Mouse (Mus musculus): ENCODE results near the gene Ptgds. TPM values are rescaled to one million over a fixed set of nuclear protein-coding genes. Genes with fewer than 3 reads are reported as not detected.

Gene Ptgds
- polyA plus RNA-seq, 1 experiment: 758 TPM

GRCm38 (mm10) chr2:25487965-25488670, 18.3 kb upstream of the Ptgds start:
- H3K27ac ChIP-seq (ENCODE audit: insufficient read depth, low read depth, low read length): no peak overlapping the region
- H3K4me1 ChIP-seq (ENCODE audit: control insufficient read depth, insufficient read depth, low read length): 0 out of 2 replicates have a peak, but pooled peaks cover 4% of the 10 kb centered on the region
- WGBS: 81% methylated on average over 6 of the region's 6 CpGs
- TF ChIP-seq CTCF (IDR thresholded peaks at IDR 0.05; ENCODE audit: insufficient read depth, low read depth, low read length) (no peak), POLR2A (IDR thresholded peaks at IDR 0.05; ENCODE audit: insufficient read depth, low read depth, low read length) (no peak)
- no peak overlapping the region for H3K4me3 ChIP-seq (ENCODE audit: insufficient read depth, low read depth, low read length)

GRCm38 (mm10) chr2:25484901-25485647, 15.2 kb upstream of the Ptgds start:
- Histone ChIP-seq H3K4me3 (ENCODE audit: insufficient read depth, low read depth, low read length) (no peak overlapping the region), H3K27ac (ENCODE audit: insufficient read depth, low read depth, low read length) (no peak overlapping the region), H3K4me1 (ENCODE audit: control insufficient read depth, insufficient read depth, low read length) (0 out of 2 replicates have a peak, but pooled peaks cover 4% of the 10 kb centered on the region)
- WGBS: 78% methylated on average over 11 of the region's 11 CpGs
- no peak for TF ChIP-seq CTCF (IDR thresholded peaks at IDR 0.05; ENCODE audit: insufficient read depth, low read depth, low read length)

DNA sequence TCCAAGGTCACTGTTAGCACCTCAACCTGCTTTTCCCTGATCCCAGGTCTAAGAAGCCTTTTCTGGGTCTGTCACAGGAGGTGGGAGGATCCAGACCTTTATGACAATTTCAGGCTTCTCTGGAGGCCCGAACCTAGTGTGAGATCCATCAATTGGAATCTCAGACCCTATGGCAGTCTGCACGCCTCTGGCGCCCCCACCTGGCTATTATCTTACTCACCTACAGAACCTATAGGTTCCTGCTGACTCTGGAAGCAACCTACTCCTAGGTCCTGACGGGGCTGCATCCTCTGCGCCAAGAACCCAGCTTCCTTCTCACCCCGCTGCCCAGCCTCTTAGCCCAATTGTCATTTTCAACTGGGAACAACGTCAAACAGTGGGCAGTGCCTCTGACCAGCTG, 13.1 kb upstream of the Ptgds start:
- 36% methylated on average over 7 of the region's 7 CpGs for WGBS
- H3K4me3 ChIP-seq (ENCODE audit: insufficient read depth, low read depth, low read length): no peak overlapping the region
- 0 out of 2 replicates have a peak, but pooled peaks cover 4% of the 10 kb centered on the region for H3K4me1 ChIP-seq (ENCODE audit: control insufficient read depth, insufficient read depth, low read length)
- TF ChIP-seq CTCF (IDR thresholded peaks at IDR 0.05; ENCODE audit: insufficient read depth, low read depth, low read length) (no peak), POLR2A (IDR thresholded peaks at IDR 0.05; ENCODE audit: insufficient read depth, low read depth, low read length) (no peak)
- no peak overlapping the region for H3K27ac ChIP-seq (ENCODE audit: insufficient read depth, low read depth, low read length)

DNA sequence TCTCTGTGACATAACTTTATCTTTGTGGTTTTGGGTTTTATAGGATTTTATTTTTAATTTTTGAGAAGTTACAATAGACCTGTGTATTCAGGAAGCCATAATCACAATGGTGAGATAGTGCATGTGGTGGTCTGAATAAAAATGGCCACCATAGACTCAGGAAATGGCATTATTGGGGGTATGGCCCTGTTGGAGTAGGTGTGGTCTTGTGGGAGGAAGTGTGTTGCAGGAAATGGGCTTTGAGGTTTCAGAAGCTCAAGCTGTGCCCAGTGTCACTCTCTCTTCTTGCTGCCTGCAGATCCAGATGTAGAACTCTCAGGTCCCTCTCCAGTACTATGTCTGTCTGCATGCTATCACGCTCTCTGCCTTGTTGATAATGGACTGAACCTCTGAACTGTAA, 10.7 kb upstream of the Ptgds start:
- Histone ChIP-seq H3K4me1 (ENCODE audit: control insufficient read depth, insufficient read depth, low read length) (peaks cover 4% of the 10 kb centered on the region; the same call in 1 of the 2 replicates), H3K4me3 (ENCODE audit: insufficient read depth, low read depth, low read length) (no peak overlapping the region), H3K27ac (ENCODE audit: insufficient read depth, low read depth, low read length) (no peak overlapping the region)
- WGBS: 97% methylated on average over 1 of the region's 1 CpGs
- TF ChIP-seq POLR2A (IDR thresholded peaks at IDR 0.05; ENCODE audit: insufficient read depth, low read depth, low read length): no peak
- no peak for TF ChIP-seq CTCF (IDR thresholded peaks at IDR 0.05; ENCODE audit: insufficient read depth, low read depth, low read length)

- Histone ChIP-seq H3K27ac (ENCODE audit: insufficient read depth, low read depth, low read length) (no peak overlapping the region), H3K4me1 (ENCODE audit: control insufficient read depth, insufficient read depth, low read length) (peaks cover under 1% of the 10 kb centered on the region; the same call in 1 of the 2 replicates), H3K4me3 (ENCODE audit: insufficient read depth, low read depth, low read length) (no peak overlapping the region)
- TF ChIP-seq POLR2A (IDR thresholded peaks at IDR 0.05; ENCODE audit: insufficient read depth, low read depth, low read length) (no peak), CTCF (IDR thresholded peaks at IDR 0.05; ENCODE audit: insufficient read depth, low read depth, low read length) (no peak)
- WGBS: 66% methylated on average over 10 of the region's 10 CpGs
Measured at GRCm38 (mm10) chr2:25479551-25480311, 9.9 kb upstream of the Ptgds start.

DNA sequence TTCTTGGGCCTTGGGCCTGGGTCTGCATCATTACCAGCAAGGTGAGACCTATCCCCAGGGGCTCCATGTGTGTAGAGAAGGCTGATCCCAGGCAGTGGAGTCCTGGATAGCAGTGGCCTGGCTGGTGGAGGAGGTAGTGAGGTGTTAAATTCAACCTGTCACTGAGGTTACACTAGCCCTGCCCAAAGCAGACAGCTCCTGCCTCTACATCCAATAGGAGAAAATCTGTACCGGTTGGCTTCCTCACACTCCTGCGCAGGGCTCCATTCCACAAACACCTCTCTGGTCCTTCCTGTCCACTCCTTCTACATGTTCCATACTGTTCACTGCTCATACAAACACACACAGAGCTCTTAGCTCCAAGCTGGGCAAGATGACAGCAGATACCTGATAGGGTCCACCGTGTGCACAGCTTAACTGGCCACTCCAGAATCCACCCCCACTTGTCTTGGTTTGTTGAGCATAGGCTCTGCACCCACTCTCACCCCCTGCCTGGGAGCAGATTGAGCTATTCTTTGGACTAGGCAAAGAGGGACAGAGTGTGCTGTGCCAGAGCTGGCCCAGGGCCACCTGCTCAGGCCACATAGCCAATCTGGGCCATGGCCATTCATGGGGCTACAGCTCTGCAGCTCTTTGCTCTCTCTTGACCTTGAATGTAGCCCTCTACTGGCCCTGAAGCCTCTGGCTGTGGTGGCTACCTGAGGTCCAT, 8.3 kb upstream of the Ptgds start:
- WGBS: 76% methylated on average over 3 of the region's 3 CpGs
- no peak for TF ChIP-seq CTCF (IDR thresholded peaks at IDR 0.05; ENCODE audit: insufficient read depth, low read depth, low read length)
- no peak for TF ChIP-seq POLR2A (IDR thresholded peaks at IDR 0.05; ENCODE audit: insufficient read depth, low read depth, low read length)
- H3K27ac ChIP-seq (ENCODE audit: insufficient read depth, low read depth, low read length): no peak overlapping the region
- peaks cover 3% of the 10 kb centered on the region; the same call in 1 of the 2 replicates for H3K4me1 ChIP-seq (ENCODE audit: control insufficient read depth, insufficient read depth, low read length)
- H3K4me3 ChIP-seq (ENCODE audit: insufficient read depth, low read depth, low read length): no peak overlapping the region

DNA sequence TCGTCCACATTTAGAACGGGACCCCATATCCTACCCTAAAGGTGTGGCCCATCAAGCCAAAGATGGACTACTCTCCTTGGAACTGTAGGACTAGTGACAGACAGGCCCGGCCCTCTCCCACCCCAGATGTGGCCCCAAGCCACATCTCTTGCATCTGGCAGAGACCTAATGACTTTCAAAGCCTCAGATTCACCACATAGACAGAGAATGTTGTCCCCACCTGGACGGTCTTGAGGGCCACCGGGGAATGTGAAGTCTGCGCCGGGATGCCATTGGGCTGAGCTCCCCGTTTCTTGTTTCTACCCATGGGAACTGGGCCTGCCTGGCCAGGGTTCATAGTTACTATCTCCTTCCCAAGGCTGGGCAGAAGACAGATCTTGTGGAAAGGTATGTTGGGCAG, 7.7 kb upstream of the Ptgds start:
- H3K4me1 ChIP-seq (ENCODE audit: control insufficient read depth, insufficient read depth, low read length): peaks cover 3% of the 10 kb centered on the region; the same call in 1 of the 2 replicates
- WGBS: 93% methylated on average over 8 of the region's 8 CpGs
- no peak overlapping the region for H3K4me3 ChIP-seq (ENCODE audit: insufficient read depth, low read depth, low read length)
- TF ChIP-seq POLR2A (IDR thresholded peaks at IDR 0.05; ENCODE audit: insufficient read depth, low read depth, low read length): no peak
- TF ChIP-seq CTCF (IDR thresholded peaks at IDR 0.05; ENCODE audit: insufficient read depth, low read depth, low read length): no peak
- H3K27ac ChIP-seq (ENCODE audit: insufficient read depth, low read depth, low read length): no peak overlapping the region

- WGBS: 75% methylated on average over 2 of the region's 2 CpGs
- Histone ChIP-seq H3K4me1 (ENCODE audit: control insufficient read depth, insufficient read depth, low read length) (peaks cover 22% of the 10 kb centered on the region), H3K27ac (ENCODE audit: insufficient read depth, low read depth, low read length) (no peak overlapping the region), H3K4me3 (ENCODE audit: insufficient read depth, low read depth, low read length) (no peak overlapping the region)
- TF ChIP-seq POLR2A (IDR thresholded peaks at IDR 0.05; ENCODE audit: insufficient read depth, low read depth, low read length): no peak
Measured at GRCm38 (mm10) chr2:25472550-25472949, 2.7 kb upstream of the Ptgds start.
